Mouse (Mus musculus) adrenal gland, adult 18-20 months (tissue): ENCODE results near the gene Gemin6. TPM values are rescaled to one million over a fixed set of nuclear protein-coding genes. Genes with fewer than 3 reads are reported as not detected.
"Not testable (repeated sequence)": the region's sequence is repeated elsewhere in the genome, so short reads cannot be mapped to it uniquely, and the experiment has no call there.

Source experiments
- DNase-seq, 2 experiments: peaks; one replicate each; pipeline ENCODE4 v3.0.0; 2021 to 2022; ENCODE audit warnings: low spot score in 2 of 2
- total RNA-seq, 2 experiments: library from RNA; stranded (reverse); gene quantifications; 1 replicate in 1 of 2; 2 replicates in 1 of 2; pipeline ENCODE4 v1.2.3; 2021

Gemin6 gene
- total RNA-seq, 2 experiments from 2014 or later = 6.5 to 7.0 TPM

DNA sequence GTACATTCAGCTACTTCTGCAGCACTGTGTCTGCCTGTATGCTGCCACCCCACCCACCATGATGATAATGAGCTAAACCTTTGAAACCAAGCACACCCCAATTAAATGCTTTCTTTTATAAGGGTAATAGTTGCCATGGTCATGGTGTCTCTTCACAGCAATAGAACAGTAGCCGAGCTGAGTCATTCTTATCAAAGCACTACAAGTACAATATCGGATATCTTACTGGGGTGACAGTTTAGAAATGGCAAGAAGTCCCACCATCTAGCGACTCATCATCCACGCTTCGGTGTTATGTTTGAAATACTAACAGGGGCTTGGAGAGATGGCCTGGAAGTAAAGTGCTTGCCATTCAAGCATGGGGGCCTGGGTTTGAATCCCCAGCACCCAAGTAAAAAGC is 9.6 kb downstream of the Gemin6 start:
- no peak for DNase-seq

DNA sequence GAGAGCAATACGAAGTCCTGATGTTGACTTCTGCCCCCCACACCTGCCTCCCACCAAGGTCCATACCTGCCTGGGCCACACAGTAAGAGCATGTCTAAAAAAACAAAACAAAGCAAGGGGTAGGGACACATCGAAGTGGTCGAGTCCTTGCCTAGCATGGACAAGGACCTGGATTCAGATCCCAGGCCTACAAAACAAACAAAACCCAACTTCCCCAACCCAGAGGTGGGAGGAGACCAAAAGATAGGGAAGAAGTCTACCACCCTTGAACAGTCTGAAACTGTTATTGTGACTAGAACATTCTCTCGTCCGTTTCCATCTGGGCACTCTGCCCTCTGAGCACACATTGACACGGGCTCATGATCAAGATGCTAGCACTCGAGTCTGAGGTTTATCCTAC is 10.1 kb downstream of the Gemin6 start:
- DNase-seq = no peak

DNA sequence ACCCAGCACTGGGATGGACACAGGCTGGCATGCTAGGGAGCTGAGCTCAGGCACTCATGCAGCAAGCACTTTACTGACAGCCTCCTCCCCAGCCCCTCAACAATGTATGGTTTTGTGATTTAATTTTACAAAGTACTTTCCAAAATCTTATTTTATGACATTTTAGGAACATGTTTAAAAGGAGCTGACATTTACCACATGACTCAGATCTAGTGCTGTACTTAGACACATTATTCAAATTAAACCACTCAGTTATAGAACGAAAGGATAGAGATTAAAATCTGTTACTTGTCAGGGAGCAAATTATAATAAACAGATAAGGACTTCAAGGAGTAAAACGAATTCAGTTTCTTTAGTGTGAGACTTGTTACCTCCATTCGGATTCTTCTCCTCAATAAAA is 11.2 kb downstream of the Gemin6 start:
- DNase-seq = no peak

DNA sequence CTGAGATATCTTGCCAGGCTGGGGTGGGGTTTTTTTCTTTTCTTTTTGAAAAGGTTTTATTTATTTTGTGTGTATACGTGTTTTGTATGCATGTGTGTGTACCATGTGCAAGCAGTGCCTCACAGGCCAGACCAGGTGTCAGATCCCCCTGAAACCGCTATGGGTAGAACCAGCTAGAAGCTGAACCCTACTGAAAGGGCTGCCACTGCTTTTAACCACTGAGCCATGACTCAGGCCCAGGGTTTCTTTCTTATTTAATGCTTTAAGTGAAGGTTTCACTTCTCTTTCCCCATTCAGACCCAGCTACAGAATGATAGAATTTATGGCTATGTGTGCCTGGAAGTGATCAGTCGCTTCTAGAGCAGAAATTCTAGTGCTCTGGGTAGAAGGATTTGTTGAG is 12.6 kb downstream of the Gemin6 start:
- DNase-seq = no peak

DNA sequence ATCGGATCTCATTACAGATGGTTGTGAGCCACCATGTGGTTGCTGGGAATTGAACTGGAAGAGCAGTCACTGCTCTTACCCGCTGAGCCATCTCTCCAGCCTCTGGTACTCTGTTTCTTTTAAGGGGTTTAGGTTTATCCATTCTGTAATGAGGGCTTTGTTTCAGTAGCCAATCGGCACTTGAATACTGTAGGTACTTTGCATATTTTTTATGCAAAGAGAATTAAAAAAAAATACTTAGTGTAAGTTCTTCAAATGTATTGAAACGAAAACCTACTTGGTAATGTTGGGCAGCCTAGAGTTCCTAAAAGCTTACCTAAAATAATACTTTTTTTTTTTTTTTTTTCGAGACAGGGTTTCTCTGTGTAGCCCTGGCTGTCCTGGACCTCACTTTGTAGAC is 13.2 kb downstream of the Gemin6 start:
- DNase-seq = no peak

DNA sequence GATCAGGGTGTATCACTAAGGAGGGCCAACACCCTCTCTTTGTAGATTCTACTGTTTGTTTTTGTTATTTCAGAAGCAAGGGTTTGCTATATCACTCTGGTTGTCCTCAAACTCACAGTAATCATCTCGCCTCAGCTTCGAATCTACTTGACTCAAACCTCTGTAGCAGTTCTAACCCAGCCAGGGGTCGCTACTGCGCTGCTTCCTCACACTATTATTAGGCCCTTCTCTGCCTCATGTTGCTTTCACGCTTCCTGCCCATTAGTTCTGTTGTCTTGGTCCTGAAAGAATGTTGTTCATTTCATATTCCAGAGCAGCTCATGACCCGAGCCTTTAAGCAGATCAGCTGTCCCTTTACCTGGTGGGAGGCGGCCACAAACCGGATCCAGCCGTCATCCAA is 17.4 kb downstream of the Gemin6 start:
- DNase-seq = no peak

DNA sequence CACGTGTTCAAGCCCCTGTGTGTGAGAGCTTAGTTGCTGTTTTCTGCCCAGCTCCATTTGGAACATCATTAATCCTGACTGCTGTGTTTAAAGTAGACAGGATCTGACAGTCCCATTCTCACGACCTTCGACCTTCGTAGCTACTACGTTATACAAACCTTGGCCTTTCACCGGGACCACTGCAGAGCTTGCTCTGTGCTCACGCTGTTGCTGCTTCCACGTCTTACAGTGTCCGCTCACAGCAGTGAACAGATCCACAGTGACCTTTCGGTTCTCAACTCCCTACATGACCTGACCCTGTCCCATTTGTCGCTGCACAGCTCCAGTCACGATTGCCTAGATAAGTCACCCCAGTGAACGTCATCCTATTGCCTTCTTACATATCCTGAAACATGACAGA is 18.9 kb downstream of the Gemin6 start:
- DNase-seq = no peak

DNA sequence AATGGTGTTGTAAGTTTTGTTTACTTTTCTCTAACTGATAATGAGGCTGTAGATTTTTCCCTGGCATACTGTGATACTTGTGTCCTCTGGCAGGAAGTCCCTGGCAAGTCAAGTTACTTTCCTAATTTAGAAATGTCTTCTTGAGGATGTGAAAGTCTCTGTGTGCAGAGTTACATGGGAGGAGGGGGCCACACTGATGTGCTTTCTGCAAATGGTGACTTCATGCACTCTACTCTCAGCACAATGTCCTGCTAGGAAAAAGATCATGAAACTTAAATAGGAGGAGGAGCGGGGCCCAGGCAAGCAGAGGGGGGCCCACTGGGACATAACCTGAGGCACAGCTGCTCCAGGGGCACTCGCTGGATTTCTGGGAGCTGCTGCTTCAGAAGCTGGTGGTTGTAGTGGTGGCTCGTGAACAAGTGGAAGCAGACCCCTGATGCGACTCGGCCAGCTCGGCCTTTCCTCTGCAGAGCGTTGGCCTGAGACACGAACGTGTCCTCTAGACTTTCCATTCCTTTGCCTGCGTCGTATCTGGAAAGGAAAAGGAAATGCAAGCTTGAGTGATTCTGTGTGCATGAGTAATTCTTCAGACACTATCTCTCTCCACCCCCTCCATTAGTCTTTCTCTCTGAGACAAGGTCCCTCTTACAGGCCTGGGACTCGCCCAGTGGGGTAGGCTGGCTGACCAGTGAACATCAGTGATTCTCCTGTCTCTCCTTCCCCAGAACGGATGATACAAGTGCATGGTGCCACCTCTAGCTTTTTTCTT is 28.7 kb downstream of the Gemin6 start:
- no peak for DNase-seq

DNA sequence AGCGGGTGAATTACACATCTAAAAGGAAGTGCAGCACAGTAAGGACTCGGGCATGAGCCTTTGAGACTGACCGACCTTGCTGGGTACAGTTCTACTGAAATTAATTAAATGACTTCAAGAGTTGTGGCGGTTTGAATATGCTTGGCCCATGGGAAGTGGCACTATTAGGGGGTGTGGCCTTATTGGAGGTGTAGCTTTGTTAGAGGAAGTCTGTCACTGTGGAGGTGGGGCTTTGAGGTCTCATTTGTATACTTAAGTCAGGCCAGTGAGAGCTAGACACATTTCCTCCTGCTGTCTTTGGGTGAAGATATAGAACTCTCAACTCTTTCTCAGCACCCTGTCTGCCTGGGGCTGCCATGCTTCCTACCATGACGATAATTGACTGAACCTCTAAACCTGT is 30.2 kb downstream of the Gemin6 start:
- no peak for DNase-seq

DNA sequence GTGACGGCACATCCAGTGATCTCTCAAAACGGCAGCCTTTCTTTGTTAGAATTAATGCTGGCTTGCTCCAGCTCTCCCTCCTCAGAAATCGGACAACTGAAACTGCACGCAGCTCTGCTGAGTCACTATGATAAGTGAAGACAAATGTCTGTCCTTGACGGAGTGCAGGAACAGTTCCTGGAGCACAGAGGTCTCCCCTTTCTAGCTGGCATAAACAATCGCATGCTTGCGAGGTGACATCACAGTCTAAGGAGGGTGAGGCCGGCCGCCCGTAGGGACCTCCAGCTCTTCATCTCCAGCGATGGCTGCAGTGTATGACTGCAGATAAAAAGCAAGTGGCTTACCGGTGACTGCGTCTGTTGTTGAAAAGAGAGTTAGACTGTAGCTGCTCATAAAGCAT is 31.0 kb downstream of the Gemin6 start:
- DNase-seq = peak; percentile 51 to 65

DNA sequence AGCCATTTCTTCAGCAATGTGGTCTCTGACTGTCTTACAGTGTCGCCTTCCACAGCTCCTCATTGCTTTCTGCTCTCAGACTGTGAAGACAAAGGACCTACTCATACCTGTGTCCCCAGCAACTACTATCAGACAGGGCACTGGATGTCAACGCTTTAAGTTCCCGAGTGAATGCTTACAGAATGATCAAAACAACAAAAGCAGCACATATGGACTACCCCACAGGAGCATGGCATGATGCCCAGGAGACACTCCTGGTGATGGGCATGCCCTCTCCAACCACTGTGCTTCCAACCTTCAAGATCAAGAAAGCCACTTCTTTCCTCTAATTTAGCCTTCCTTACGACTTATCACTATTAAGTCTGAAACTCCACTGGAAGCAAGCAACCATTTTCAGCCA is 42.8 kb downstream of the Gemin6 start:
- no peak for DNase-seq

DNA sequence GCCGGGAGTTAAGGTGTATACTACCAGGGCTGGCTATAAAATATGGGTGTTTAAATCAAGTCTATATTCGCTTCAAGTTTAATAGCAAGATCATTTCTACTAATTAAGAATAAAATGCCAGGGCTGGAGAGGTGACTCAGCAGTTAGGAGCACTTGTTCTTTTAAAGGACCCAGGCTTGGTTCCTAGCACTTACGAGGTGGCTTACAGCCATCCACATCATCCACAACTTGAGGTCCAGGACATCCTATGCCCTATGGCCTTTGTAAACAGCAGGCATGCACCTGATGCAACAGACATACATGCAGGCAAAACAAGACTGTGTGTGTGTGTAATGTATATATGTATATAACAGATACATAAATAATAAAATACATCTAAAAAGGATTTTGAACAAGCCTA is 43.9 kb downstream of the Gemin6 start:
- no peak for DNase-seq

DNA sequence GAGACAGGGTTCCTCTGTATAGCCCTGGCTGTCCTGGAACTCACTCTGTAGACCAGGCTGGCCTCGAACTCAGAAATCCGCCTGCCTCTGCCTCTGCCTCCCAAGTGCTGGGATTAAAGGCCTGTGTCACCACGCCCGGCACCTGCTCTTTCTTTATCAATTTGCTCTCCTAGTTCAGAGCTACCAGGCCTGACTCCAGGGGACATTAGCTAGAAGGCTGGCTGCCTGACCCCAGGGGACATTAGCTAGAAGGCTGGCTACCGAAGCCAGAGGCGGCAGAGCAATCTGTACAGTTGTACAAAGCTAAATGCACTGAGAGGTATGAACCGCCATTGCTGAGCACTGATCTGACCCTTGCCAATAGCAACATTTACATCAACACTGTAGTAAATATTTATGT is 46.4 kb downstream of the Gemin6 start:
- DNase-seq = not testable (repeated sequence)

Other genes with a start within 250 kb of the Gemin6 start
- gene Hnrnpll, start 162.1 kb upstream of the Gemin6 start, total RNA-seq = 10 to 100 TPM; 36.3 to 48.5 TPM
- 10 to 100 TPM; 17.7 to 22.6 TPM for gene Galm, start 97.0 kb upstream of the Gemin6 start, total RNA-seq
- gene Srsf7, start 17.1 kb upstream of the Gemin6 start, total RNA-seq = 100 to 1,000 TPM; 124 to 133 TPM
- gene Ttc39d, start 17.0 kb upstream of the Gemin6 start, total RNA-seq = not detected
- gene Morn2, start 65.8 kb downstream of the Gemin6 start, total RNA-seq = 10 to 100 TPM; 16.8 to 22.0 TPM
- 10 to 100 TPM in 1 of 2 experiments, 1 to 10 TPM in 1; 9.3 to 11.0 TPM for gene Dhx57, start 66.0 kb downstream of the Gemin6 start, total RNA-seq
- gene Arhgef33, start 83.0 kb downstream of the Gemin6 start, total RNA-seq = 1 to 10 TPM in 1 of 2 experiments, under 1 TPM in 1; 0.38 to 1.1 TPM
- gene Gm10190, start 149.1 kb downstream of the Gemin6 start, total RNA-seq = not detected